Mouse (Mus musculus): ENCODE data around the gene Bptf. TPM values are rescaled to one million over a fixed set of nuclear protein-coding genes. Genes with fewer than 3 reads are reported as not detected.

Bptf gene
- polyA plus RNA-seq, 1 experiment, result 106 TPM

GRCm38 (mm10) chr11:107041396-107041795, 90.5 kb downstream of the Bptf start:
- no peak for TF ChIP-seq GATA1 (IDR thresholded peaks at IDR 0.05; ENCODE audit: borderline replicate concordance, low read length)
- no peak for TF ChIP-seq FLI1 (IDR thresholded peaks at IDR 0.05; ENCODE audit: low read length)
- Histone ChIP-seq H3K27me3 (replicated peaks) (no peaks in the 10 kb centered on the region), H3K4me3 (replicated peaks) (no peak overlapping the region), H3K36me3 (replicated peaks; ENCODE audit: low read length) (peaks cover 97% of the 10 kb centered on the region), H3K9me3 (no peaks in the 10 kb centered on the region), H3K4me1 (peaks cover 22% of the 10 kb centered on the region)

DNA sequence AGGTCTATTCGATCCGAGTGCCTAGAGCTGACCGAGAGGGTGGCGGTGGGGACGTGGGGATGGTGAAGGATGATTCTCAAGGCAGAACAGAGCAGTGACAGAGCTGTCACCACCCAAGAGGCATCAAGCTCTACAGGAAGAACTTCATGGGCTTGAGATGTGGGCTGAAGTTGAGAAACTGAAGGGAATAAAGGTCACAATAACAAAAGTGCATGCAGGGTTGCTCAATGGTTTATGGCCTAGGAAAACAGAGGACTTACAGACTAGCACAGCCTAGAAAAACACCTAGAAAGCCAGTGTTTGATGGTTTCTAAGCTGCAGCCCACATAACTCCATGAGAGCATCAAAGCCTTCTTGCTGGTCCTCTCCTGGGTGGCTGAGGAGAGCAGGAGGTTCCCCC, 92.5 kb downstream of the Bptf start:
- TF ChIP-seq GATA1 (IDR thresholded peaks at IDR 0.05; ENCODE audit: borderline replicate concordance, low read length) (no peak), FLI1 (IDR thresholded peaks at IDR 0.05; ENCODE audit: low read length) (no peak)
- Histone ChIP-seq H3K36me3 (replicated peaks; ENCODE audit: low read length) (peaks cover 97% of the 10 kb centered on the region), H3K27me3 (replicated peaks) (no peaks in the 10 kb centered on the region), H3K9me3 (no peaks in the 10 kb centered on the region), H3K4me3 (replicated peaks) (no peak overlapping the region), H3K4me1 (peaks cover 12% of the 10 kb centered on the region)

- H3K4me1 ChIP-seq, result peaks cover 3% of the 10 kb centered on the region; the same call in 1 of the 2 replicates
- no peak for TF ChIP-seq FLI1 (IDR thresholded peaks at IDR 0.05; ENCODE audit: low read length)
- no peak for TF ChIP-seq GATA1 (IDR thresholded peaks at IDR 0.05; ENCODE audit: borderline replicate concordance, low read length)
- no peak overlapping the region for H3K4me3 ChIP-seq (replicated peaks)
- H3K36me3 ChIP-seq (replicated peaks; ENCODE audit: low read length), result peaks cover 52% of the 10 kb centered on the region
- peaks cover 2% of the 10 kb centered on the region for H3K27me3 ChIP-seq (replicated peaks)
- no peaks in the 10 kb centered on the region for H3K9me3 ChIP-seq
These were observed 97.7 kb downstream of the Bptf start for GRCm38 (mm10) chr11:107034085-107034810.

DNA sequence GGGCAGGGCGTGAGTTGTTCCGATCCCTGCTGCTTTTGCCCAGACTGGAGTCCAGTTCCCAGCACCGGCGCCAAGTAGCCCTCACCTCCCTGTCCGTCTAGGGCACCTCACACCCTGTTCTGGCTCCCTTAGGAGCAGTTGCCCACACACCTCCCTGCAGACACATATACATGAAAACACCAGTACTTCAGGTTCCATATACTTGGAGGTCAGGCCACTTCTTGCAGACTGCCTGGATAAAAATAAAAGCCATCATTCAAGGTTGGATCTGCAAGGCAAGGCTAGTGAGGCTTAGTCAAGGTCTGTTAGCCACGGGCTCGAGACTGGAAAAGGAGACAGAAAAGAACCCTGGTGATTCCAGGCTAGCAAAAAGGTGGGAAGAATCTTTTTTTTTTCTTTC, 100.3 kb downstream of the Bptf start:
- no peaks in the 10 kb centered on the region for H3K9me3 ChIP-seq
- H3K27me3 ChIP-seq (replicated peaks), result peaks cover 2% of the 10 kb centered on the region
- H3K4me3 ChIP-seq (replicated peaks), result peak overlapping the region; percentile 26
- TF ChIP-seq GATA1 (IDR thresholded peaks at IDR 0.05; ENCODE audit: borderline replicate concordance, low read length) (no peak), FLI1 (IDR thresholded peaks at IDR 0.05; ENCODE audit: low read length) (no peak)
- H3K36me3 ChIP-seq (replicated peaks; ENCODE audit: low read length), result peaks cover 27% of the 10 kb centered on the region
- peaks cover 19% of the 10 kb centered on the region for H3K4me1 ChIP-seq

DNA sequence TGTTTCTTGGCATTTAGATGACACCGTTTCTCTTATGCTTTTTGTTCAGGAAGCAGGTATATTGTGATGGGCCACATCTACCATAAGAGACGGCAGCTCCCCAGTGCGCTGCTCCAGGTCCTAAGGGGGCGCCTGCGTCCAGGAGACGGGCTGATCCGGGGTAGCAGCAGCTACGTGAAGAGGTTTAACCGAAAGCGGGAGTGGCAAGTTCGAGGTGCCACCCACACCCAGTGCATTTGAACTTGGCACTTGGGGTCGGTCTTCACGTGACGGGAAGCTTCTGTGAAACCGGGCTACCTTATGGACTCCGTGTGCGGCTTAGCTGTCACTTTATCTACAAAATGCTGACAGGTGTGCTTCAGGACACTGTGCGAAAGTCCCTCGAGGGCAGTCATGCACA, 102.4 kb downstream of the Bptf start:
- no peak overlapping the region for H3K4me3 ChIP-seq (replicated peaks)
- peaks cover 7% of the 10 kb centered on the region for H3K36me3 ChIP-seq (replicated peaks; ENCODE audit: low read length)
- peaks cover 14% of the 10 kb centered on the region for H3K27me3 ChIP-seq (replicated peaks)
- peaks cover 40% of the 10 kb centered on the region for H3K4me1 ChIP-seq
- no peaks in the 10 kb centered on the region for H3K9me3 ChIP-seq
- TF ChIP-seq FLI1 (IDR thresholded peaks at IDR 0.05; ENCODE audit: low read length) (no peak), GATA1 (IDR thresholded peaks at IDR 0.05; ENCODE audit: borderline replicate concordance, low read length) (no peak)

DNA sequence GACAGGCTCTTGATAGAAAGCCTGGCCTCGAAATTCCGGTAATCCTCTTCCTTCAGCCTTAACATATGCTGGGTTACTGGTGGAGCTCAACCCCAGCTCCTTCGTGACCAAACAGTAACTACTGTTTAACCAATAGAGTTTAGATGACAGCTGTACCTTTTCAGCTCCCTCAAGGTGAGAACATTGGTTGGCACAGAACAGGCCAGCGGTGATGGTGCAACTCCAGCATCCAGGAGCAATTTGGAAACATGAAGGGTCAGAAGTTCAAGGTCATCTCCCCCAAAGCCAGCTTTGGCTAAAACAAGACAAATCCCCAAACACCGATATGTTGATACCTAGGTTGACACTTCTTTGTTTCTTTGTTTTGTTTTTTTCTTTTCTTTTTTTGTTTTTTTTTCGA, 103.2 kb downstream of the Bptf start:
- H3K36me3 ChIP-seq (replicated peaks; ENCODE audit: low read length), result peaks cover 2% of the 10 kb centered on the region
- peak overlapping the region; percentile 97 for H3K4me3 ChIP-seq (replicated peaks)
- H3K4me1 ChIP-seq, result peaks cover 46% of the 10 kb centered on the region
- peaks cover 18% of the 10 kb centered on the region for H3K27me3 ChIP-seq (replicated peaks)
- TF ChIP-seq GATA1 (IDR thresholded peaks at IDR 0.05; ENCODE audit: borderline replicate concordance, low read length) (no peak), FLI1 (IDR thresholded peaks at IDR 0.05; ENCODE audit: low read length) (no peak)
- no peaks in the 10 kb centered on the region for H3K9me3 ChIP-seq

GRCm38 (mm10) chr11:107028275-107028618, 103.7 kb downstream of the Bptf start:
- Histone ChIP-seq H3K9me3 (no peaks in the 10 kb centered on the region), H3K27me3 (replicated peaks) (peaks cover 18% of the 10 kb centered on the region), H3K4me3 (replicated peaks) (peak overlapping the region; percentile 97), H3K36me3 (replicated peaks; ENCODE audit: low read length) (peaks cover 2% of the 10 kb centered on the region), H3K4me1 (peaks cover 46% of the 10 kb centered on the region)
- TF ChIP-seq FLI1 (IDR thresholded peaks at IDR 0.05; ENCODE audit: low read length) (no peak), GATA1 (IDR thresholded peaks at IDR 0.05; ENCODE audit: borderline replicate concordance, low read length) (no peak)

- Histone ChIP-seq H3K4me1 (peaks cover 46% of the 10 kb centered on the region), H3K9me3 (no peaks in the 10 kb centered on the region), H3K27me3 (replicated peaks) (peaks cover 22% of the 10 kb centered on the region), H3K4me3 (replicated peaks) (peak overlapping the region; percentile 97), H3K36me3 (replicated peaks; ENCODE audit: low read length) (no peaks in the 10 kb centered on the region)
- TF ChIP-seq GATA1 (IDR thresholded peaks at IDR 0.05; ENCODE audit: borderline replicate concordance, low read length) (no peak), FLI1 (IDR thresholded peaks at IDR 0.05; ENCODE audit: low read length) (no peak; the same call in 1 of the 2 replicates)
These were observed 104.3 kb downstream of the Bptf start for GRCm38 (mm10) chr11:107027431-107028274.

- Histone ChIP-seq H3K4me1 (peaks cover 46% of the 10 kb centered on the region), H3K36me3 (replicated peaks; ENCODE audit: low read length) (no peaks in the 10 kb centered on the region), H3K9me3 (no peaks in the 10 kb centered on the region), H3K4me3 (replicated peaks) (peak overlapping the region; percentile 97), H3K27me3 (replicated peaks) (peaks cover 26% of the 10 kb centered on the region)
- TF ChIP-seq FLI1 (IDR thresholded peaks at IDR 0.05; ENCODE audit: low read length) (no peak), GATA1 (IDR thresholded peaks at IDR 0.05; ENCODE audit: borderline replicate concordance, low read length) (no peak)
These were observed 105.1 kb downstream of the Bptf start for GRCm38 (mm10) chr11:107026554-107027430.
